Mouse (Mus musculus): Measurements from ENCODE around the gene Pde8b. TPM values are rescaled to one million over a fixed set of nuclear protein-coding genes. Genes with fewer than 3 reads are reported as not detected.

Gene Pde8b
- polyA plus RNA-seq, 1 experiment, result 0.05 TPM

- Histone ChIP-seq H3K27me3 (ENCODE audit: control insufficient read depth, insufficient read depth, insufficient read length) (no peaks in the 10 kb centered on the region), H3K4me3 (ENCODE audit: insufficient read depth, poor library complexity, severe bottlenecking) (no peak overlapping the region), H3K36me3 (ENCODE audit: control insufficient read depth, insufficient read depth) (no peaks in the 10 kb centered on the region), H3K79me3 (ENCODE audit: low read depth) (no peaks in the 10 kb centered on the region), H3ac (ENCODE audit: control insufficient read depth, insufficient read length, low read depth) (no peak overlapping the region), H3K79me2 (ENCODE audit: control insufficient read depth, insufficient read depth) (no peaks in the 10 kb centered on the region)
- no peak for TF ChIP-seq FOSL1 (IDR thresholded peaks at IDR 0.05; ENCODE audit: insufficient read depth, low read length, poor library complexity, severe bottlenecking)
- TF ChIP-seq MYOD1 (IDR thresholded peaks at IDR 0.05; ENCODE audit: control insufficient read depth, insufficient read length, low read depth), result no peak
- no peak for TF ChIP-seq USF1 (IDR thresholded peaks at IDR 0.05; ENCODE audit: low read depth)
- no peak for TF ChIP-seq CEBPB (IDR thresholded peaks at IDR 0.05; ENCODE audit: low read depth)
- TF ChIP-seq MYOG (IDR thresholded peaks at IDR 0.05; ENCODE audit: control insufficient read depth, extremely low read depth, insufficient read length), result no peak
- TF ChIP-seq CTCF (IDR thresholded peaks at IDR 0.05; ENCODE audit: control insufficient read depth, insufficient read depth, insufficient read length), result no peak
- TF ChIP-seq MAX (IDR thresholded peaks at IDR 0.05), result no peak
These were observed 176.5 kb downstream of the Pde8b start for GRCm38 (mm10) chr13:95073445-95074172.

- Histone ChIP-seq H3K36me3 (ENCODE audit: control insufficient read depth, insufficient read depth) (no peaks in the 10 kb centered on the region), H3K79me3 (ENCODE audit: low read depth) (no peaks in the 10 kb centered on the region), H3K4me3 (ENCODE audit: insufficient read depth, poor library complexity, severe bottlenecking) (no peak overlapping the region), H3K27me3 (ENCODE audit: control insufficient read depth, insufficient read depth, insufficient read length) (no peaks in the 10 kb centered on the region), H3ac (ENCODE audit: control insufficient read depth, insufficient read length, low read depth) (no peak overlapping the region), H3K79me2 (ENCODE audit: control insufficient read depth, insufficient read depth) (no peaks in the 10 kb centered on the region)
- TF ChIP-seq MAX (IDR thresholded peaks at IDR 0.05), result no peak
- no peak for TF ChIP-seq MYOG (IDR thresholded peaks at IDR 0.05; ENCODE audit: control insufficient read depth, extremely low read depth, insufficient read length)
These were observed 179.9 kb downstream of the Pde8b start for GRCm38 (mm10) chr13:95070268-95070667.

GRCm38 (mm10) chr13:95067854-95068253 is 182.3 kb downstream of the Pde8b start:
- Histone ChIP-seq H3K4me3 (ENCODE audit: insufficient read depth, poor library complexity, severe bottlenecking) (no peak overlapping the region), H3K36me3 (ENCODE audit: control insufficient read depth, insufficient read depth) (no peaks in the 10 kb centered on the region), H3K27me3 (ENCODE audit: control insufficient read depth, insufficient read depth, insufficient read length) (no peaks in the 10 kb centered on the region), H3K79me2 (ENCODE audit: control insufficient read depth, insufficient read depth) (no peaks in the 10 kb centered on the region), H3ac (ENCODE audit: control insufficient read depth, insufficient read length, low read depth) (no peak overlapping the region), H3K79me3 (ENCODE audit: low read depth) (no peaks in the 10 kb centered on the region)
- TF ChIP-seq MAX (IDR thresholded peaks at IDR 0.05), result no peak
- TF ChIP-seq USF1 (IDR thresholded peaks at IDR 0.05; ENCODE audit: low read depth), result peak; percentile 37

- TF ChIP-seq CTCF (IDR thresholded peaks at IDR 0.05; ENCODE audit: control insufficient read depth, insufficient read depth, insufficient read length), result no peak
- TF ChIP-seq MYOG (IDR thresholded peaks at IDR 0.05; ENCODE audit: control insufficient read depth, extremely low read depth, insufficient read length), result no peak
- no peak for TF ChIP-seq MYOD1 (IDR thresholded peaks at IDR 0.05; ENCODE audit: control insufficient read depth, insufficient read length, low read depth)
- TF ChIP-seq USF1 (IDR thresholded peaks at IDR 0.05; ENCODE audit: low read depth), result no peak
- no peak for TF ChIP-seq FOSL1 (IDR thresholded peaks at IDR 0.05; ENCODE audit: insufficient read depth, low read length, poor library complexity, severe bottlenecking)
- TF ChIP-seq MAX (IDR thresholded peaks at IDR 0.05), result no peak
- no peak for TF ChIP-seq CEBPB (IDR thresholded peaks at IDR 0.05; ENCODE audit: low read depth)
- no peaks in the 10 kb centered on the region for H3K79me3 ChIP-seq (ENCODE audit: low read depth)
- no peak overlapping the region for H3ac ChIP-seq (ENCODE audit: control insufficient read depth, insufficient read length, low read depth)
- H3K27me3 ChIP-seq (ENCODE audit: control insufficient read depth, insufficient read depth, insufficient read length), result no peaks in the 10 kb centered on the region
- no peak overlapping the region for H3K4me3 ChIP-seq (ENCODE audit: insufficient read depth, poor library complexity, severe bottlenecking)
- no peaks in the 10 kb centered on the region for H3K79me2 ChIP-seq (ENCODE audit: control insufficient read depth, insufficient read depth)
- no peaks in the 10 kb centered on the region for H3K36me3 ChIP-seq (ENCODE audit: control insufficient read depth, insufficient read depth)
These were observed 186.6 kb downstream of the Pde8b start for GRCm38 (mm10) chr13:95063390-95064017.

GRCm38 (mm10) chr13:95058885-95059284 is 191.3 kb downstream of the Pde8b start:
- no peaks in the 10 kb centered on the region for H3K79me2 ChIP-seq (ENCODE audit: control insufficient read depth, insufficient read depth)
- H3K4me3 ChIP-seq (ENCODE audit: insufficient read depth, poor library complexity, severe bottlenecking), result no peak overlapping the region
- H3K79me3 ChIP-seq (ENCODE audit: low read depth), result no peaks in the 10 kb centered on the region
- peaks cover 3% of the 10 kb centered on the region for H3K27me3 ChIP-seq (ENCODE audit: control insufficient read depth, insufficient read depth, insufficient read length)
- no peak for TF ChIP-seq FOSL1 (IDR thresholded peaks at IDR 0.05; ENCODE audit: insufficient read depth, low read length, poor library complexity, severe bottlenecking)
- no peak for TF ChIP-seq CEBPB (IDR thresholded peaks at IDR 0.05; ENCODE audit: low read depth)
- TF ChIP-seq MYOG (IDR thresholded peaks at IDR 0.05; ENCODE audit: control insufficient read depth, extremely low read depth, insufficient read length), result no peak
- no peak for TF ChIP-seq MAX (IDR thresholded peaks at IDR 0.05)
- no peak for TF ChIP-seq USF1 (IDR thresholded peaks at IDR 0.05; ENCODE audit: low read depth)
- no peak for TF ChIP-seq MYOD1 (IDR thresholded peaks at IDR 0.05; ENCODE audit: control insufficient read depth, insufficient read length, low read depth)
- no peak for TF ChIP-seq CTCF (IDR thresholded peaks at IDR 0.05; ENCODE audit: control insufficient read depth, insufficient read depth, insufficient read length)
- no peaks in the 10 kb centered on the region for H3K36me3 ChIP-seq (ENCODE audit: control insufficient read depth, insufficient read depth)
- H3ac ChIP-seq (ENCODE audit: control insufficient read depth, insufficient read length, low read depth), result no peak overlapping the region

Measured in C2C12 (cell line).